Mouse (Mus musculus): ENCODE data around the gene Slc50a1.
A peak's percentile ranks its signal among the peaks of the same experiment; 100 is the strongest.

GRCm38 (mm10) chr3:89266439-89266893, 3.9 kb downstream of the Slc50a1 start:
- TF ChIP-seq POLR2A (IDR thresholded peaks at IDR 0.05; ENCODE audit: borderline replicate concordance, extremely low read depth, low read depth, low read length): peak; percentile 94; the same call in 1 of the 2 replicates
- no peak for TF ChIP-seq CTCF (IDR thresholded peaks at IDR 0.05; ENCODE audit: insufficient read depth, low read length)
